Mouse (Mus musculus): ENCODE data around the gene Mvb12b. TPM values are rescaled to one million over a fixed set of nuclear protein-coding genes. Genes with fewer than 3 reads are reported as not detected.

The Mvb12b gene
- polyA plus RNA-seq, 1 experiment from 2014 or later, result 16.9 TPM

GRCm38 (mm10) chr2:33705687-33706320 is 181.9 kb downstream of the Mvb12b start:
- no peaks in the 10 kb centered on the region for H3K9me3 ChIP-seq (ENCODE audit: control insufficient read depth, low read length)
- H3K4me2 ChIP-seq (ENCODE audit: low read depth, severe bottlenecking), result peak overlapping the region; percentile 3; the same call in 1 of the 2 replicates
- DNase-seq (ENCODE audit: low spot score), result peak; percentile 68
- H3K27me3 ChIP-seq (ENCODE audit: control insufficient read depth, insufficient read depth, low read length), result no peaks in the 10 kb centered on the region
- 6% methylated on average over 16 of the region's 16 CpGs for WGBS
- H3K4me3 ChIP-seq (ENCODE audit: low read depth, low read length), result no peak overlapping the region
- no peaks in the 10 kb centered on the region for H3K36me3 ChIP-seq (ENCODE audit: control insufficient read depth, insufficient read depth, low read length)
- H3K4me1 ChIP-seq (ENCODE audit: control insufficient read depth, insufficient read depth, low read length), result peaks cover 55% of the 10 kb centered on the region
- ATAC-seq (ENCODE audit: insufficient number of reproducible peaks, low FRiP score, low TSS enrichment, low read depth), result no peak
- no peak overlapping the region for H3K9ac ChIP-seq (ENCODE audit: low read length)
- peak overlapping the region; percentile 43 for H3K27ac ChIP-seq (replicated peaks; ENCODE audit: low read depth, low read length)

GRCm38 (mm10) chr2:33703286-33703685 is 184.5 kb downstream of the Mvb12b start:
- ATAC-seq (ENCODE audit: insufficient number of reproducible peaks, low FRiP score, low TSS enrichment, low read depth), result no peak
- H3K27ac ChIP-seq (replicated peaks; ENCODE audit: low read depth, low read length), result peak overlapping the region; percentile 75
- H3K4me2 ChIP-seq (ENCODE audit: low read depth, severe bottlenecking), result peak overlapping the region; percentile 40
- DNase-seq (ENCODE audit: low spot score), result peak; percentile 54
- no peaks in the 10 kb centered on the region for H3K27me3 ChIP-seq (ENCODE audit: control insufficient read depth, insufficient read depth, low read length)
- no peaks in the 10 kb centered on the region for H3K36me3 ChIP-seq (ENCODE audit: control insufficient read depth, insufficient read depth, low read length)
- H3K4me1 ChIP-seq (ENCODE audit: control insufficient read depth, insufficient read depth, low read length), result peaks cover 57% of the 10 kb centered on the region
- WGBS, result 19% methylated on average over 5 of the region's 5 CpGs
- H3K9ac ChIP-seq (ENCODE audit: low read length), result peak overlapping the region; percentile 65
- no peaks in the 10 kb centered on the region for H3K9me3 ChIP-seq (ENCODE audit: control insufficient read depth, low read length)
- H3K4me3 ChIP-seq (ENCODE audit: low read depth, low read length), result peak overlapping the region; percentile 22

- no peaks in the 10 kb centered on the region for H3K27me3 ChIP-seq (ENCODE audit: control insufficient read depth, insufficient read depth, low read length)
These were observed 185.0 kb downstream of the Mvb12b start for GRCm38 (mm10) chr2:33702705-33703104.

GRCm38 (mm10) chr2:33701446-33701815 is 186.3 kb downstream of the Mvb12b start:
- peaks cover 39% of the 10 kb centered on the region for H3K4me1 ChIP-seq (ENCODE audit: control insufficient read depth, insufficient read depth, low read length)
- DNase-seq (ENCODE audit: low spot score), result peak; percentile 83
- ATAC-seq (ENCODE audit: insufficient number of reproducible peaks, low FRiP score, low TSS enrichment, low read depth), result 0 out of 2 replicates have a peak, but pooled peaks have one; percentile 33
- H3K27ac ChIP-seq (replicated peaks; ENCODE audit: low read depth, low read length), result peak overlapping the region; percentile 75
- no peak overlapping the region for H3K9ac ChIP-seq (ENCODE audit: low read length)
- 4% methylated on average over 7 of the region's 7 CpGs for WGBS
- H3K27me3 ChIP-seq (ENCODE audit: control insufficient read depth, insufficient read depth, low read length), result no peaks in the 10 kb centered on the region
- H3K9me3 ChIP-seq (ENCODE audit: control insufficient read depth, low read length), result peaks cover 5% of the 10 kb centered on the region; the same call in 1 of the 2 replicates
- peak overlapping the region; percentile 19; the same call in 1 of the 2 replicates for H3K4me2 ChIP-seq (ENCODE audit: low read depth, severe bottlenecking)
- H3K4me3 ChIP-seq (ENCODE audit: low read depth, low read length), result peak overlapping the region; percentile 15; the same call in 1 of the 2 replicates
- no peaks in the 10 kb centered on the region for H3K36me3 ChIP-seq (ENCODE audit: control insufficient read depth, insufficient read depth, low read length)

More at GRCm38 (mm10) chr2:33702705-33703104, 185.0 kb downstream of the Mvb12b start:
- DNase-seq (ENCODE audit: low spot score) (no peak), ATAC-seq (ENCODE audit: insufficient number of reproducible peaks, low FRiP score, low TSS enrichment, low read depth) (no peak)
- peaks cover 51% of the 10 kb centered on the region for H3K4me1 ChIP-seq (ENCODE audit: control insufficient read depth, insufficient read depth, low read length)
- no peaks in the 10 kb centered on the region for H3K36me3 ChIP-seq (ENCODE audit: control insufficient read depth, insufficient read depth, low read length)
- peak overlapping the region; percentile 40 for H3K4me2 ChIP-seq (ENCODE audit: low read depth, severe bottlenecking)
- peak overlapping the region; percentile 65 for H3K9ac ChIP-seq (ENCODE audit: low read length)
- H3K4me3 ChIP-seq (ENCODE audit: low read depth, low read length), result peak overlapping the region; percentile 22
- no peaks in the 10 kb centered on the region for H3K9me3 ChIP-seq (ENCODE audit: control insufficient read depth, low read length)
- H3K27ac ChIP-seq (replicated peaks; ENCODE audit: low read depth, low read length), result peak overlapping the region; percentile 75
- WGBS, result 61% methylated on average over 5 of the region's 5 CpGs

- H3K4me2 ChIP-seq (ENCODE audit: low read depth, severe bottlenecking), result peak overlapping the region; percentile 19; the same call in 1 of the 2 replicates
- H3K4me3 ChIP-seq (ENCODE audit: low read depth, low read length), result no peak overlapping the region
- no peak overlapping the region; the same call in 1 of the 2 replicates for H3K9ac ChIP-seq (ENCODE audit: low read length)
- H3K27me3 ChIP-seq (ENCODE audit: control insufficient read depth, insufficient read depth, low read length), result no peaks in the 10 kb centered on the region
- peaks cover 35% of the 10 kb centered on the region for H3K4me1 ChIP-seq (ENCODE audit: control insufficient read depth, insufficient read depth, low read length)
- H3K36me3 ChIP-seq (ENCODE audit: control insufficient read depth, insufficient read depth, low read length), result no peaks in the 10 kb centered on the region
- H3K9me3 ChIP-seq (ENCODE audit: control insufficient read depth, low read length), result peaks cover 5% of the 10 kb centered on the region; the same call in 1 of the 2 replicates
- ATAC-seq (ENCODE audit: insufficient number of reproducible peaks, low FRiP score, low TSS enrichment, low read depth) (peak; percentile 86), DNase-seq (ENCODE audit: low spot score) (peak; percentile 89)
- WGBS, result 6% methylated on average over 15 of the region's 15 CpGs
- peak overlapping the region; percentile 70 for H3K27ac ChIP-seq (replicated peaks; ENCODE audit: low read depth, low read length)
These were observed 186.9 kb downstream of the Mvb12b start for GRCm38 (mm10) chr2:33700581-33701445.

GRCm38 (mm10) chr2:33698898-33699297 is 188.8 kb downstream of the Mvb12b start:
- H3K27me3 ChIP-seq (ENCODE audit: control insufficient read depth, insufficient read depth, low read length), result no peaks in the 10 kb centered on the region
- WGBS, result 70% methylated on average over 3 of the region's 3 CpGs
- no peaks in the 10 kb centered on the region for H3K36me3 ChIP-seq (ENCODE audit: control insufficient read depth, insufficient read depth, low read length)
- no peak overlapping the region for H3K4me2 ChIP-seq (ENCODE audit: low read depth, severe bottlenecking)
- no peak overlapping the region for H3K4me3 ChIP-seq (ENCODE audit: low read depth, low read length)
- H3K9ac ChIP-seq (ENCODE audit: low read length), result no peak overlapping the region
- no peak overlapping the region for H3K27ac ChIP-seq (replicated peaks; ENCODE audit: low read depth, low read length)
- peaks cover 29% of the 10 kb centered on the region for H3K4me1 ChIP-seq (ENCODE audit: control insufficient read depth, insufficient read depth, low read length)
- peaks cover 5% of the 10 kb centered on the region; the same call in 1 of the 2 replicates for H3K9me3 ChIP-seq (ENCODE audit: control insufficient read depth, low read length)
- ATAC-seq (ENCODE audit: insufficient number of reproducible peaks, low FRiP score, low TSS enrichment, low read depth) (no peak), DNase-seq (ENCODE audit: low spot score) (no peak)

- H3K4me2 ChIP-seq (ENCODE audit: low read depth, severe bottlenecking), result no peak overlapping the region
- no peak overlapping the region for H3K4me3 ChIP-seq (ENCODE audit: low read depth, low read length)
- no peaks in the 10 kb centered on the region for H3K36me3 ChIP-seq (ENCODE audit: control insufficient read depth, insufficient read depth, low read length)
- H3K4me1 ChIP-seq (ENCODE audit: control insufficient read depth, insufficient read depth, low read length), result peaks cover 8% of the 10 kb centered on the region
- DNase-seq (ENCODE audit: low spot score) (no peak), ATAC-seq (ENCODE audit: insufficient number of reproducible peaks, low FRiP score, low TSS enrichment, low read depth) (no peak)
- 69% methylated on average over 3 of the region's 3 CpGs for WGBS
- H3K9me3 ChIP-seq (ENCODE audit: control insufficient read depth, low read length), result peaks cover 5% of the 10 kb centered on the region; the same call in 1 of the 2 replicates
- H3K27ac ChIP-seq (replicated peaks; ENCODE audit: low read depth, low read length), result no peak overlapping the region
- no peaks in the 10 kb centered on the region for H3K27me3 ChIP-seq (ENCODE audit: control insufficient read depth, insufficient read depth, low read length)
- no peak overlapping the region for H3K9ac ChIP-seq (ENCODE audit: low read length)
These were observed 191.3 kb downstream of the Mvb12b start for GRCm38 (mm10) chr2:33696428-33696827.

GRCm38 (mm10) chr2:33693931-33694330 is 193.8 kb downstream of the Mvb12b start:
- Histone ChIP-seq H3K4me1 (ENCODE audit: control insufficient read depth, insufficient read depth, low read length) (no peaks in the 10 kb centered on the region), H3K27ac (replicated peaks; ENCODE audit: low read depth, low read length) (no peak overlapping the region), H3K27me3 (ENCODE audit: control insufficient read depth, insufficient read depth, low read length) (no peaks in the 10 kb centered on the region), H3K9ac (ENCODE audit: low read length) (no peak overlapping the region), H3K9me3 (ENCODE audit: control insufficient read depth, low read length) (peaks cover 5% of the 10 kb centered on the region; the same call in 1 of the 2 replicates), H3K36me3 (ENCODE audit: control insufficient read depth, insufficient read depth, low read length) (no peaks in the 10 kb centered on the region), H3K4me3 (ENCODE audit: low read depth, low read length) (no peak overlapping the region), H3K4me2 (ENCODE audit: low read depth, severe bottlenecking) (no peak overlapping the region)
- WGBS, result 84% methylated on average over 3 of the region's 3 CpGs
- no peak for ATAC-seq (ENCODE audit: insufficient number of reproducible peaks, low FRiP score, low TSS enrichment, low read depth)
- no peak for DNase-seq (ENCODE audit: low spot score)

Data from limb, embryonic 11.5 days (tissue).